Comparison of ENCODE assay signal across 8 mouse cellular contexts in genomic region chr1:72307317-72307798, GRCm38 (mm10). TPM values are rescaled to one million over a fixed set of nuclear protein-coding genes. Genes with fewer than 3 reads are reported as not detected.
A peak's percentile ranks its signal among the peaks of the same experiment; 100 is the strongest.
DNase-seq lines count a peak whose midpoint lies in the region; ATAC-seq lines count a peak whose summit lies in the region.

Gene Xrcc5 (plus strand): TSS chr1:72307421.

- 0 out of 2 replicates have a peak, but pooled peaks cover 12% of the 10 kb centered on the region for H3K36me3 ChIP-seq in embryonic facial prominence, embryonic 14.5 days (ENCODE audit: control insufficient read depth, insufficient read depth, low read length)
- peaks cover 12% of the 10 kb centered on the region; the same call in 1 of the 2 replicates for H3K36me3 ChIP-seq in kidney, embryonic 14.5 days (ENCODE audit: control insufficient read depth, insufficient read depth, low read length)
- H3K36me3 ChIP-seq in limb, embryonic 15.5 days, result peaks cover 11% of the 10 kb centered on the region

- H3K27ac ChIP-seq in embryonic facial prominence, embryonic 14.5 days (replicated peaks; ENCODE audit: low read depth, low read length), result peak within 1 kb of the TSS; percentile 94
- H3K27ac ChIP-seq in kidney, embryonic 14.5 days (ENCODE audit: low read depth, low read length), result peak within 1 kb of the TSS; percentile 77
- peak within 1 kb of the TSS; percentile 86 for H3K27ac ChIP-seq in limb, embryonic 15.5 days

- H3K9me3 ChIP-seq in embryonic facial prominence, embryonic 14.5 days (ENCODE audit: control insufficient read depth, low read length), result no peaks in the 10 kb centered on the region
- no peaks in the 10 kb centered on the region for H3K9me3 ChIP-seq in kidney, embryonic 14.5 days (ENCODE audit: control insufficient read depth, low read length)
- no peaks in the 10 kb centered on the region for H3K9me3 ChIP-seq in limb, embryonic 15.5 days

- peak within 1 kb of the TSS; percentile 73 for H3K9ac ChIP-seq in embryonic facial prominence, embryonic 14.5 days (ENCODE audit: low read depth, low read length)
- peak within 1 kb of the TSS; percentile 78 for H3K9ac ChIP-seq in kidney, embryonic 14.5 days (ENCODE audit: low read depth, low read length)
- H3K9ac ChIP-seq in limb, embryonic 15.5 days, result peak within 1 kb of the TSS; percentile 51

- peak within 1 kb of the TSS; percentile 59 for H3K4me3 ChIP-seq in embryonic facial prominence, embryonic 14.5 days (ENCODE audit: low read depth, low read length)
- H3K4me3 ChIP-seq in kidney, embryonic 14.5 days (ENCODE audit: low read length), result peak within 1 kb of the TSS; percentile 61
- H3K4me3 ChIP-seq in limb, embryonic 15.5 days, result peak within 1 kb of the TSS; percentile 61

- DNase-seq in 3T3-L1 (ENCODE audit: low read depth, low spot score), result peak; percentile 98
- peak; percentile 63 to 79 for DNase-seq in adrenal gland, postnatal 4 days (ENCODE audit: low spot score in 2 of 2)
- peak; percentile 98 for DNase-seq in embryonic facial prominence, embryonic 14.5 days (ENCODE audit: low spot score)
- DNase-seq in heart, adult 9 months (ENCODE audit: low spot score in 2 of 2), result peak; percentile 89 to 90
- peak; percentile 21 to 48 for DNase-seq in monocyte, adult 2 months (ENCODE audit: low read depth in 1 of 2, low spot score in 2 of 2)
- peak; percentile 88 to 90 for DNase-seq in spleen, postnatal 36 days (ENCODE audit: low spot score in 2 of 2)

- peak; percentile 98 for ATAC-seq in embryonic facial prominence, embryonic 14.5 days (ENCODE audit: low read depth)
- peak; percentile 98 for ATAC-seq in kidney, embryonic 14.5 days (ENCODE audit: low FRiP score, low TSS enrichment)
- ATAC-seq in limb, embryonic 15.5 days (ENCODE audit: insufficient number of reproducible peaks, low FRiP score, low TSS enrichment, low read depth), result peak; percentile 92

- H3K4me2 ChIP-seq in embryonic facial prominence, embryonic 14.5 days (ENCODE audit: low read depth, low read length), result peak within 1 kb of the TSS; percentile 57
- peak within 1 kb of the TSS; percentile 54 for H3K4me2 ChIP-seq in kidney, embryonic 14.5 days (replicated peaks; ENCODE audit: low read depth, low read length)
- H3K4me2 ChIP-seq in limb, embryonic 15.5 days, result peak within 1 kb of the TSS; percentile 49

- H3K4me1 ChIP-seq in embryonic facial prominence, embryonic 14.5 days (ENCODE audit: control insufficient read depth, insufficient read depth, low read length), result peaks cover 23% of the 10 kb centered on the region
- H3K4me1 ChIP-seq in kidney, embryonic 14.5 days (ENCODE audit: control insufficient read depth, insufficient read depth, low read length), result no peaks in the 10 kb centered on the region
- H3K4me1 ChIP-seq in limb, embryonic 15.5 days, result peaks cover 4% of the 10 kb centered on the region; the same call in 1 of the 2 replicates

- under 1% methylated on average over 20 of the region's 21 CpGs for WGBS in embryonic facial prominence, embryonic 14.5 days
- WGBS in kidney, embryonic 14.5 days, result under 1% methylated on average over 21 of the region's 21 CpGs
- under 1% methylated on average over 21 of the region's 21 CpGs for WGBS in limb, embryonic 15.5 days

- no peaks in the 10 kb centered on the region for H3K27me3 ChIP-seq in embryonic facial prominence, embryonic 14.5 days (replicated peaks; ENCODE audit: control insufficient read depth, insufficient read depth, low read length)
- H3K27me3 ChIP-seq in kidney, embryonic 14.5 days (ENCODE audit: control insufficient read depth, insufficient read depth, low read length), result no peaks in the 10 kb centered on the region
- H3K27me3 ChIP-seq in limb, embryonic 15.5 days, result no peaks in the 10 kb centered on the region

RNA-seq across cellular contexts. Expression of gene Xrcc5, which starts in this region (rescaled TPM):
- total RNA-seq in adrenal gland, postnatal 4 days (2021), result 10 to 100 TPM; 21.8 to 22.8 TPM
- polyA plus RNA-seq in embryonic facial prominence, embryonic 14.5 days (2014; fragmentation: Nextera tagmentation; extraction: Ambion mirVana), result 31.2 and 39.6 TPM in 2 replicates
- 59.5 and 72.0 TPM in 2 replicates for polyA plus RNA-seq in kidney, embryonic 14.5 days (2014; fragmentation: Nextera tagmentation; extraction: Ambion mirVana)
- 35.4 and 35.9 TPM in 2 replicates for polyA plus RNA-seq in limb, embryonic 15.5 days (2015; fragmentation: Nextera tagmentation; extraction: Ambion mirVana)

Comparison
In these comparisons a context has a peak if more than half of its experiments do, and no peak if none do; other contexts are left out.
1. Peak in every context shown above with its lines: DNase-seq, ATAC-seq, H3K4me3 ChIP-seq and H3K27ac ChIP-seq.
2. DNase-seq: peak in every context shown above with its lines; median percentile 98 in 3T3-L1; 98 in embryonic facial prominence, embryonic 14.5 days; 90 in heart, adult 9 months; 89 in spleen, postnatal 36 days; 71 in adrenal gland, postnatal 4 days; 34 in monocyte, adult 2 months.